Mouse (Mus musculus) kidney, adult 9 months (tissue): ENCODE measurements around the gene Gys2.
"Not testable (repeated sequence)": the region's sequence is repeated elsewhere in the genome, so short reads cannot be mapped to it uniquely, and the experiment has no call there.

ENCODE experiments used
- DNase-seq: peaks from one replicate; pipeline ENCODE4 v3.0.0; 2022

Gys2 gene

GRCm38 (mm10) chr6:142472801-142473203, at the start of gene Gys2:
Gys2 (minus strand) TSS chr6:142473109.
- peak; percentile 80 for DNase-seq

GRCm38 (mm10) chr6:142521591-142522110, 48.7 kb upstream of the Gys2 start:
- no peak for DNase-seq

GRCm38 (mm10) chr6:142519110-142519509, 46.2 kb upstream of the Gys2 start:
- DNase-seq = no peak

GRCm38 (mm10) chr6:142515379-142515778, 42.5 kb upstream of the Gys2 start:
- not testable (repeated sequence) for DNase-seq

- peak; percentile 65 for DNase-seq
Measured at GRCm38 (mm10) chr6:142514912-142515311, 42.0 kb upstream of the Gys2 start.

- DNase-seq = no peak
Measured at GRCm38 (mm10) chr6:142512902-142513301, 40.0 kb upstream of the Gys2 start.

GRCm38 (mm10) chr6:142511516-142512135, 38.7 kb upstream of the Gys2 start:
- no peak for DNase-seq

GRCm38 (mm10) chr6:142508663-142509062, 35.8 kb upstream of the Gys2 start:
- no peak for DNase-seq

GRCm38 (mm10) chr6:142507785-142508162, 34.9 kb upstream of the Gys2 start, which contains the start of gene Ldhb:
Ldhb (minus strand) TSS chr6:142507957.
- peak; percentile 98 for DNase-seq

- peak; percentile 55 for DNase-seq
Measured at GRCm38 (mm10) chr6:142507033-142507784, 34.3 kb upstream of the Gys2 start.

- no peak for DNase-seq
Measured at GRCm38 (mm10) chr6:142506338-142507032, 33.6 kb upstream of the Gys2 start.

- DNase-seq = no peak
Measured at GRCm38 (mm10) chr6:142503601-142504000, 30.7 kb upstream of the Gys2 start.

- DNase-seq = peak; percentile 89
Measured at GRCm38 (mm10) chr6:142502519-142503125, 29.7 kb upstream of the Gys2 start.

- peak; percentile 0 for DNase-seq
Measured at GRCm38 (mm10) chr6:142490114-142490513, 17.2 kb upstream of the Gys2 start.

GRCm38 (mm10) chr6:142487638-142488037, 14.7 kb upstream of the Gys2 start:
- no peak for DNase-seq

GRCm38 (mm10) chr6:142485478-142486123, 12.7 kb upstream of the Gys2 start:
- DNase-seq = no peak

GRCm38 (mm10) chr6:142477239-142477638, 4.3 kb upstream of the Gys2 start:
- peak; percentile 45 for DNase-seq

- no peak for DNase-seq
Measured at GRCm38 (mm10) chr6:142471141-142471540, 1.8 kb downstream of the Gys2 start.

GRCm38 (mm10) chr6:142469602-142470001, 3.3 kb downstream of the Gys2 start:
- no peak for DNase-seq

- DNase-seq = no peak
Measured at GRCm38 (mm10) chr6:142462194-142462593, 10.7 kb downstream of the Gys2 start.

GRCm38 (mm10) chr6:142459017-142459678, 13.8 kb downstream of the Gys2 start:
- no peak for DNase-seq

- no peak for DNase-seq
Measured at GRCm38 (mm10) chr6:142458010-142458409, 14.9 kb downstream of the Gys2 start.
